Mouse (Mus musculus): Measurements from ENCODE around the gene Gtf2ird1. TPM values are rescaled to one million over a fixed set of nuclear protein-coding genes. Genes with fewer than 3 reads are reported as not detected.
A peak's percentile ranks its signal among the peaks of the same experiment; 100 is the strongest.

Gene Gtf2ird1
- total RNA-seq, 2 experiments from 2014 or later: 18.2 to 26.3 TPM

- intact Hi-C loops (cut with DNase I): no loop called here
- DNase-seq (ENCODE audit: low spot score): no peak
Observed at GRCm38 (mm10) chr5:134325856-134326566, 130.5 kb downstream of the Gtf2ird1 start.

GRCm38 (mm10) chr5:134323869-134324268 is 132.6 kb downstream of the Gtf2ird1 start:
- DNase-seq (ENCODE audit: low spot score): no peak
- intact Hi-C loops (cut with DNase I): no loop called here

- intact Hi-C loops (cut with DNase I): no loop called here
- DNase-seq (ENCODE audit: low spot score): no peak
Observed at GRCm38 (mm10) chr5:134323311-134323710, 133.2 kb downstream of the Gtf2ird1 start.

- intact Hi-C loops (cut with DNase I): no loop called here
- DNase-seq (ENCODE audit: low spot score): no peak
Observed at GRCm38 (mm10) chr5:134322355-134322754, 134.2 kb downstream of the Gtf2ird1 start.

- DNase-seq (ENCODE audit: low spot score): no peak
- intact Hi-C loops (cut with DNase I): no loop called here
Observed at GRCm38 (mm10) chr5:134321699-134322098, 134.8 kb downstream of the Gtf2ird1 start.

GRCm38 (mm10) chr5:134318903-134319302 is 137.6 kb downstream of the Gtf2ird1 start:
- DNase-seq (ENCODE audit: low spot score): no peak
- intact Hi-C loops (cut with DNase I): loop anchor here (10.0 kb wide), 2 partner anchors 134 to 224 kb away; partner anchors contain the start of genes Castor2 and Gtf2ird2

GRCm38 (mm10) chr5:134316721-134317120 is 139.8 kb downstream of the Gtf2ird1 start:
- intact Hi-C loops (cut with DNase I): loop anchor here (2.0 to 10.0 kb wide), 3 partner anchors 24 to 222 kb away; partner anchors contain the start of genes Castor2 and Gtf2ird2
- DNase-seq (ENCODE audit: low spot score): no peak

- peak; percentile 29 for DNase-seq (ENCODE audit: low spot score)
- intact Hi-C loops (cut with DNase I): loop anchor here (2.0 to 10.0 kb wide), 3 partner anchors 25 to 221 kb away; partner anchors contain the start of genes Castor2 and Gtf2ird2
Observed at GRCm38 (mm10) chr5:134315623-134316350, 140.7 kb downstream of the Gtf2ird1 start.

GRCm38 (mm10) chr5:134314688-134315622 is 141.6 kb downstream of the Gtf2ird1 start, which contains the start of gene Gtf2i:
Gene Gtf2i, minus strand, starts transcription at chr5:134314760.
- DNase-seq (ENCODE audit: low spot score): peak; percentile 94
- intact Hi-C loops (cut with DNase I): loop anchor here (5.0 to 10.0 kb wide), 3 partner anchors 43 to 220 kb away; partner anchors contain the start of genes Castor2 and Gtf2ird2

GRCm38 (mm10) chr5:134314068-134314674 is 142.3 kb downstream of the Gtf2ird1 start:
- intact Hi-C loops (cut with DNase I): loop anchor here (5.0 to 10.0 kb wide), 3 partner anchors 42 to 219 kb away; partner anchors contain the start of genes Castor2 and Gtf2ird2
- DNase-seq (ENCODE audit: low spot score): no peak

GRCm38 (mm10) chr5:134313451-134314067 is 143.0 kb downstream of the Gtf2ird1 start:
- intact Hi-C loops (cut with DNase I): loop anchor here (5.0 to 10.0 kb wide), 3 partner anchors 41 to 219 kb away; partner anchors contain the start of genes Castor2 and Gtf2ird2

GRCm38 (mm10) chr5:134312691-134313450 is 143.6 kb downstream of the Gtf2ird1 start:
- DNase-seq (ENCODE audit: low spot score): peak; percentile 4
- intact Hi-C loops (cut with DNase I): loop anchor here (5.0 to 10.0 kb wide), 3 partner anchors 41 to 218 kb away; partner anchors contain the start of genes Castor2 and Gtf2ird2

More at GRCm38 (mm10) chr5:134313451-134314067, 143.0 kb downstream of the Gtf2ird1 start:
- DNase-seq (ENCODE audit: low spot score): peak; percentile 94

GRCm38 (mm10) chr5:134311894-134312411 is 144.6 kb downstream of the Gtf2ird1 start:
- intact Hi-C loops (cut with DNase I): loop anchor here (5.0 to 10.0 kb wide), 3 partner anchors 40 to 217 kb away; partner anchors contain the start of genes Castor2 and Gtf2ird2
- DNase-seq (ENCODE audit: low spot score): no peak

- intact Hi-C loops (cut with DNase I): loop anchor here (5.0 to 10.0 kb wide), 3 partner anchors 38 to 215 kb away; partner anchors contain the start of genes Castor2 and Gtf2ird2
- no peak for DNase-seq (ENCODE audit: low spot score)
Observed at GRCm38 (mm10) chr5:134310201-134310600, 146.3 kb downstream of the Gtf2ird1 start.

GRCm38 (mm10) chr5:134309345-134309744 is 147.2 kb downstream of the Gtf2ird1 start:
- DNase-seq (ENCODE audit: low spot score): no peak
- intact Hi-C loops (cut with DNase I): no loop called here

Measured in heart, postnatal 25 days (tissue).